Mouse (Mus musculus) WW6 (cell line): ENCODE measurements around the gene Fam206a.

Source experiments
- DNase-seq: peaks from one replicate; pipeline ENCODE4 v3.0.0-alpha.2; 2013; ENCODE audit warnings: low read depth, low spot score

The Fam206a gene

DNA sequence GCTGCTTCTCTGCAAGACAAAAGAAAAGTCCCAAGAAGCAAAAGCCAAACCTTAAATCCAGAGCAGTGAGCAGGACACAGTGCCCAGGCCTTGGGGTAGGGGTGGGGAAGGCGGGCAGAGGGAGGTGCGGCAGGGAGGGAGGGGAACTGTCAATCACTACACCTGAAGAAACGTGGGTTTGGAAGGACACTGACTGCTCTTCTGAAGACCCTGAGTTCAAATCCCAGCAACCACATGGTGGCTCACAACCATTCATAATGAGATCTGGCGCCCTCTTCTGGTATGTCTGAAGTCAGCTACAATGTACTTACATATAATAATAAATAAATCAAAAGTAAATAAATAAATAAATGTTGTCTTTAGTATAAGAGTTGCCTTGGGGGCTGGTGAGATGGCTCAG is 42.8 kb downstream of the Fam206a start:
- no peak for DNase-seq

DNA sequence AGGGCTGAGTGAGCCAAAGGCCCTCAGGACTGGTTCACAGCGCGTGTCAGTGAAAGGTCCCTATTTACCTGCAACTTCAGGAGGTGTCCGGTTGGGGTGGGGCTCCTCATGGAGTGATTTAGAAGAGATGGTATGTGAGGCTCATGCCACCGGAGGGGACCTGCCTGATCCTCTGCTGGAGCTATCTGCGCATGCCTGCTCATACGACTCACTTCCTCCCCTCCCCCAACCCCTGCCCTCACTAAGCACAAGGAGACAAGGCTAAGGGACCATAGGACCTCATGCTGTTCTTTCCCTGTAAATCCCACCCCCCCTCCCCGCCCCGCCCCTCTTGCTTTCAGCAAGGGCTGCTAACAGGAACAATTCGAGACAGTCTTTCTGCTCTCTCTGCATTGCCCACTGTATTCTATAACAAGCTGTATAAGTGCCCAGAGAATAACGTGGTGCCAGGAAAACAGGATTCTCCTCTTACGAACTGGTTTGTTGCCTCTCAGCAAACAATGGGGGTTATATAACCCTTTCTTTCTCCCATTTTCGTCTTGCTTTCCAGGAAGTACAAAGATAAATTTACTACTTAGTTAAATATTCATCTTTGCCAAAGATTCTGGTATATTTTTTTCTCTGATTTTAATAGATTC is 43.9 kb downstream of the Fam206a start:
- DNase-seq = peak; percentile 59

DNA sequence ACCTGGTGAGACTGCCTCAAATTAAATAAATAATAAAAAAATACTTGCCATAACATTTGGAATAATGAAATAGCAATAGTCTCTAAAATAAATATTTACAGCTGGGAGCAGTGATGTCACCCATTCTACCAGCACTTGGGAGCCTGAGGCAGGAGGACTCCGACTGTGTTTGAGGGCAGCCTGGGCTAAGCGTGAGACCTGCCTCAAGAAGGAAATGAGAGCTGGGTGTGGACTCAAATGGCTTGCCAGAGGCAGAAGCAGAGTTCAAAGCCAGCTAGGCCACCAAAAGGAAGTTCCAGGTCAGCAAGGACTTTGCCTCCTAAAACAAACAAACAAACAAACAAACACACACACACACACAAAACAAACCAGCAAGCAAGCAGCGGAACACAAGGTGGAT is 45.3 kb downstream of the Fam206a start:
- DNase-seq = no peak

DNA sequence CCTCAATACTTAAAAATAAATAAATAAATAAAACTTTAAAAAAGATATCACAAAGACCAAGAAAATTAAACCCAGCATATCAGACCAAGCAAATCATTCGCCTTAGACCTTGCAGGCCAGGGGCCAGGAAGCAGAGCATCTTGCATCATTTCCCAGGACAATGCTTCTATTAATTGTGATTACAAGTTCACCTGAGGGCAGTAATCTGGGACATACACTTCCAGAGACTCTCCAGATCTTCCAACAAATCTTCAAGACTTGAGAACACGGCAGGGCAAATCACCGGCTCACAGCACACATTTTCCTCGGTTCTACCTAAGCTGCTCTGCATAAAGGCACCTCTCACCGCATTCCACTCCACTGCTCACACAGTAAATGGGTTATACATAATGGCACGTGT is 45.9 kb downstream of the Fam206a start:
- DNase-seq = no peak

DNA sequence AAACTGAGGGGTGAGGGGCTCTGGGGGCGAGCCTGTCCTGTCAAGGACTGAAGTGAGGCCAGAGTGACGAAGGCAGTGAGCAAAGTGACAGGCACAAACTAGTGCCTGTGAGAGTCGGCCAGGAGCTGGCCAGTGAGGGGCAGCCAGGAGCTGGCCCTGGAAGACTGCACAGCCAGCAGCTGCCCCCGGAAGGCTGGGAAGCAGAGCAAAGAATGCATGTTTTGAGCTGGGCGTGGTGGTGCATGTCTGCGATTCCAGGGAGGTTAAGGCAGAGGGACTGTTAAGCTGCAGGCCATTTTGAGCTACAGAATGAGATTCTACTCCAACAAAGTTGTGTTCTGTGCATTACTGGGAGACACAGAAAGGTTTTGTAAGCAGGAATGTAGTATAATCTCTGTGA is 48.6 kb downstream of the Fam206a start:
- DNase-seq = no peak

DNA sequence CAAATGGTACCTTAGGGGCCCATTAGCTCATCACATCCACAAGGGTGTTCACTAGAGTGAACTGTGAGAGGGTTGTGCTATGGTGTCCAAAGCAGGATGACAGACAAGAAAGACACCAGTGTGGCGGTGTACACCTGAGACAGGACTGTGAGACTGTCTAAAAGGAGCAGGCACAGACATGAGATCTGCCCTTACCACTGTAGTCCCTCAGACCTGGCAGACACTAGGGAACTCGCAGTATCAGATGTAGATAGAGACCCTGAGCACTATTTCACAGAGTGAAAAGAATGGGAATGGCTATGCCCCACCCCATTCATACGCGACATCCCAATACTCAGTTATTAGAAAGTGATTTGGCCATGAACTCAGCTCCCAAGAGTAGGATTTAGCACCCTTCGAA is 53.8 kb downstream of the Fam206a start:
- DNase-seq = no peak

DNA sequence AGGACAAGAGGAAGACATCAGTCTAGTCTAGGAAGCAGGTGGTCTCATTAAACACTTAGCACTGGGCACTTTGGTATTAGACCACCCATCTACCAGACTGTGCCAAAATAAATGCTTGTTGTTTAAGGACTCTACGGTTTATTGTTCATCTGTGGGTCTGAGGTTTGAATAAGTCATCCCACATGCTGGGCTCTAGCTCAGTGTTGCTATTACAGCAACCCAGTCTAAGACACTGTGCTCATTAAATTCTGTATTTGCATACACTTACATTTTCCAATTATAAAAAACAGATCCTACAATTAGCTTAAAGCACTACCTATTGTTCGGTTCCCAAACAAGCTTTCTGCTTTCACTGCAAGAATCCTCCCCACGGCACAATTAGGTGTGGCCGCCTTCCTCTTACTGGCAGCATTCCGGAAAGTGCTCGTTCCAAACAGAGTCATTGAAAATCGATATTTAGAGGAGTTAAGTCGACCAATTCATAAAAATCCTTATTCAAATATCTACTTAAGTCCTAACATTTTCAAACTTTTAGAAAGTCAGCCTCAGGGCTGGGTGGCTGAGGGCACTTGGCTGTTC is 54.3 kb downstream of the Fam206a start:
- DNase-seq = no peak

DNA sequence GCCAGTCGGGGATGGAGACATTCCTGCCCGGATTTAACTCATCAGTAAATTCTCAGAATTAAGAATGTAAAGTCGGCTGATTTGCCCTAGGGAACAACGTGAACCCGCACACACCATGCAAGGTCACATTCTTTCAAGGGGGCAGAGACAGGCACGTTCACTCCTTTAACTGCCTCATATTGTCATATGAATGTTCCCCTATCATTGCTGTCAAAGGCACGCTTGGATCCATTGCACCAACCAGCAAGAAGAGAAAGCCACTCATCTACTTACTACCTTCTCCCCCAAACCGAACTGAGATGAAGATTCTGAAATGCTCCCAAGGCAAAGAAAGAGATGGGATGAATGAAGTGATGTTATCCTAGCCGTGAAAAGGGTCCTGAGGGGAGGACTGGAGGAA is 56.6 kb downstream of the Fam206a start:
- no peak for DNase-seq
